Mouse (Mus musculus) cerebellum, postnatal 36 days (tissue): ENCODE data around the gene Pomp.

Experiments
- DNase-seq, 2 experiments: peaks; one replicate each; pipeline ENCODE4 v3.0.0; 2021 to 2022; ENCODE audit warnings: mixed read lengths in 2 of 2

Gene Pomp

DNA sequence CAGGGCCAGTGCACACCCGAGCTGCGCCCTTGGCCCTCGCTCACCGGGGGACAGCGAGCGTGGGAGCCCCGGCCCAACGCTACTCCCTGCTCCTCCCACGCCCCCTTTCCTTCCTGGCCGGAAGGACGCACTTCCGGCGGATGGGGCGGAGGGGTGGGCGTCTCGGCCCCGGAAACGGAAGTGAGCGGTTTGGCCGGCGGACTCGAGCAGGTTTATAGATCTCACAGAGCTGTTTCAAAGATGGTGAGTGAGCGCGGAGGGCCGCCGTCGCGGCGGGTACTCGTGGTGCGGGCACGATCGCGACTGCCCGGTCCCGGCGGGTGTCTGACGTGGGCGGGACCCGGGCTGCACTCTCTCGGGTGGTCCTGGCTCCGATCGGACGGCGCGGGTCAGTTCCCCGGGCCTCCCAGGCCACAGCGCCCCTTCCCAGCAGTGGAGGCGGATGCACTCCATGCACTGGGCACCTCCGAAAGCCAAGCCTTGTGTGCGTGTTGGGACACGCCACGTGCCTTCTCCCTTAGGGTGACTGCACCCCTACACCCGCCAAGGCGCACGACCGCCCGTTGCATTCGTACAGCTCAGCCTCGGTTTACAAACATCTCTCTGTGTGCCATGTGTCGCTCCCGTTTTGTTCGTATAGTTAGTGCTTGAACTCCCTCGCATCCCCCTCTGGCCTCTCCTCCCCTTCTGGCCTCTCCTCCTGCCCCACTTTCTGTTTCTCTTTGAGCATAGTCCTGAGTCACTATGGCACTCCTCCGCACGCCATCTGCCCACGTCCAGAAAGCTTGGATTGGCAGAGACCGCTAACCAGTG lies at the start of gene Pomp:
Pomp (plus strand) TSS at position 13 of the 813 bp plus-strand sequence.
- peak; percentile 82 to 86 for DNase-seq

DNA sequence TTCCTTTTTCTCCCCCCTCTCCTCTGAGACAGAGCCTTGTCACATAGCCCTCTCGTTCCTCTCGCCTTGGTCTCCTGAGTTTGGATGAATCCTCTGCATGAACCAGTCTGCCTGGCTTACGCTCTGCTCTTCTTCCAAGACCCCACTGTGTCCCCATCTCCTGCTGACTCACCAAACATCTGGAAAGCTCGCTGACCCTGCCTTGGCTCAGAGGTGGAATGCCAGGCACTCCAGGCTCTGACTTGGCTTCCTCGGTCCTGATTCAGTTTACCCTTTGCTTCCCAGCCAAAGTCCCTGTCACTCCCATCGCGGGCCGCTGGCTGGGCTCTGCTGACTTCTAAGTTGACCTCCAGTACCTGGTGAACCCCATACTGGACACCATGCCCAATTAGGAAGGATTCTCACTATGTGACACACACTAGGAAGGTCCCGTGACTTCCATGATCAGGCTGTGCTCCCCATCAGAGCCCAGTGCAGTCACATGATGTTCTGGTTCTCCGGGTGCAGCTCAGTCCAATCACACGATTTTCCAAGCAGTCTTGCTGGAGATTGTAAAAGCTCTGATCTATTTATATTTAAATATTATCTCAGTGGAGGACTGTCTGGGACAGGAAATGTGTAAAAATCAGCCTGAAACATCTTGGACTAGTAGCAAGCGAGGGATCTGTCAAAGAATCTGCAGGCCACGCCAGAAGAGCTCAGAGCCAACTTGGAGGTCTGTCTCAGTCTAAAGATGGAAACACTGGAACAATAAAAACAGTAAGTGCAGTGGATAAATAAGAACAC lies 47.8 kb upstream of the Pomp start:
- DNase-seq, result no peak

DNA sequence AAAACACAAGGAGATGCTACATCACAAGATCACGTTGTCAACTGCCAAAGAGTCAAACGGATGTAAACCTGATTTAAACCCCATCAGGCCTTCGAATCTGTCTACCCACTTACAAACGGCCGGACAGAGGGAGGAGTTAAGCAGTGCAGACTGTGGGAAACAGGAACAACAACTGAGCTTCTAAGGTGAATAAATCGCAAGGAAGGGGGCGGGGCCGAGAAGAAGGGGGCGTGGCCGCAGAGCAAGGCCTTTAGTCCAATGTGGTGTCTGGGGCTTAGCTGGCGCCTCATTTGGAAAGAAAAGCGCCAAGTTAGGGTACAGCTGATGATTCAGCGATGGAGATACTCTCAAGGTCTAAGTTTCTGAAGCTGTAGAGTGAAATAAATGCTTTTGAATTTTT lies 45.3 kb upstream of the Pomp start:
- DNase-seq, result no peak

DNA sequence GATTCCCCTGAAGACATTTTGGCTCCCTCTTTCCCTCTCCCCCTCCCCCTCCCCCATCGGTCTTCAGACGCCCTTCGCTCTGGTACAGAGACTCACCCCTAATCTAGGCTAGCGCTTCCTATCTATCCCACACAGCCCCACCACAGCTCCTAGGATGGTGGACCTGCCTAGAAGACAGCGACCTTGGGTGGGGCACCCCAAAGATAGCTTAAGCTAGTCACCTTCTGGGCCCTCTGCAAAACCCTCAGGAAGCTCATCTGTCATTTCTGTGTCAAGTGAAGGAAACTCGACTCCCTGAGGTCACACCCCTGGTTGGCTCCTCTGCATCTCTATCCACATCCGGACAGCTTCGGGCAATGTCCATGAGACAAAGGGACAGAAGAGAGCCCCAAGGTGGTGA lies 44.7 kb upstream of the Pomp start:
- DNase-seq, result no peak

DNA sequence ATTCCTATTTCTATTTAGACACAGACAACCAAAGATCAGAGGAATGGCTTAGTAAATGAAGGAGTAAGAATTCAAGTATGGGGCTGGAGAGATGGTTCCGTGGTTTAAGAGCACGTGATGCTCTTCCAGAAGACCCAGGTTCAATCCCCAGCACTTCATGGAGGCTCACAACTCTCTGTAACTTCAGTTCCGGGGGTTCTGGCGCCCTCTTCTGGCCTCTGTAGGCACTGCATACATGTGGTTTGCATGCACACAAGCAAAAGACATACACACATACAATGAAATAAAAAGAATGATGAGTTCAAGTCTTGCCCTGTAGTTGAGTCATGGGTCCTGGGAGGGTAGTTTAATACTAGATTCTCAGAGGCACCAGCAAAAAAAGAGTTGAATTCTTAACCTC lies 43.8 kb upstream of the Pomp start:
- DNase-seq, result no peak

DNA sequence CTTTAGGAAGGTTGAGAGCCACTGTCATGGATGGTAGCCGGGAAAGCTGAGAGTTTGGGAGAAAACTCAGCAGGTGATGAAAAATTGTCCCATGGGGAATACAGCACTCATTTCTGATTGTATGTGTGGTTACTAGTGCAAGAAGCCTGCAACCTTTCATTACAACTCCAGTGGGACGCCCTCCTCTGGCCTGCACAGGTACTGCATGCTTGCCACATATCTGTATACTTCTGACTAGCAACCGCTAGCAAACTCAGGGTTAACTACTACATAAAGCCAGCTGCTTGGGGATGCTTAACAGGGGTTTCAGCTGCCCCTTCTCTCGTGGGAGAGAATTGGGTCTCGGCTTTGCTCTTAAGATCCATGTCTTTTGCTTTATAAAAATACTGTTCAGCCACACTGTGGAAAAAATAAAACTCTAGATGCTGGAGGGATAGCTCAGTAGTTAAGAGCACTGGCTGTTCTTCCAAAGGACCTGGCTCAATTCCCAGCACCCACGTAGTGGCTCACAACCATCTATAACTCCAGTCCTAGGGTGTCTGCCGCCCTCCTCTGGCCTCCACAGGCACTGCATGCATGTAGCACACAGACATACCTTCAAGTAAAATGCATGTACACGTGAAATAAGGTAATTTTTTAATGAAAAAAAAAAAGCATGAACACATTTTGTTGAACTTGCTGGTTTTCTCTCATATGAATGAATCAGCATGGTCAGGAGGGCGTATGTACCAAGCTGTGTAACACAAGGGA lies 42.3 kb upstream of the Pomp start:
- DNase-seq, result no peak

DNA sequence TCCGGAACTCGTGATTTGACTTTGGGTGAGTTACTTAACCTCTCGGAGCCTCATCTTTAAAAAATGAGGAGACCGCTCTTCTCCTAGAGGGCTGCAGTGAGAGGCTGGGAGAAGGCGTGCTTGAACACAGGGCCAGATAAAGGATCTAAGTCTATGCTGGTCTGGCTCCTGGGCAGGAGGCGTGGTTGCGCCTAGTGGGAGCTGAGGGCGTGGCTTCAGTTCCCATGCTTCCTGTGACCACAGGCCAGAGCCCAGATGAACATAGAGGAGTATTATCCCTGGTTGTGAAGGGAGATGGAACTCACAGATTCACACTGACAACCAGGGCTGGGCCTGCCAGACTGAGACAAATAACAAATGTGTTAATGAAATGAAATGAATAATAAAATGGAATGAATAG lies 41.4 kb upstream of the Pomp start:
- DNase-seq, result no peak

DNA sequence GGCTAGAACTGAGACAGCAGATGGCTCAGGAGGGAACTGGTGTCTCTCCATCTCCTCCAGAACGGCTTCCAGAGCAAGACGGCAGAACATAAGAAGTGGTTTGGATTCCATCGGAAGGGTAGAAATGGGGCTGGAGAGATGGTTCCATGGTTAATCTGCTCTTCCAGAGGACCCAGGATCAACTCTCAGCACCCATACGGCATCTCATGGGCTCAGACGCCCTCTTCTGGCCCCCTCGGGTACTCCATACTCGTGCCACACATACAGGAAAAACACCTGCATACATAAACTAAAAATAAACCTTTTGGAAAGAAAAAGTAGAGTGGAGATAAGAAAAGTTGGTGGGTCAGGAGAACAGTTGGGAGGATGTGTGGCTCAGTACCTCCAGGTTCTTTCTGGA lies 40.4 kb upstream of the Pomp start:
- DNase-seq, result no peak

DNA sequence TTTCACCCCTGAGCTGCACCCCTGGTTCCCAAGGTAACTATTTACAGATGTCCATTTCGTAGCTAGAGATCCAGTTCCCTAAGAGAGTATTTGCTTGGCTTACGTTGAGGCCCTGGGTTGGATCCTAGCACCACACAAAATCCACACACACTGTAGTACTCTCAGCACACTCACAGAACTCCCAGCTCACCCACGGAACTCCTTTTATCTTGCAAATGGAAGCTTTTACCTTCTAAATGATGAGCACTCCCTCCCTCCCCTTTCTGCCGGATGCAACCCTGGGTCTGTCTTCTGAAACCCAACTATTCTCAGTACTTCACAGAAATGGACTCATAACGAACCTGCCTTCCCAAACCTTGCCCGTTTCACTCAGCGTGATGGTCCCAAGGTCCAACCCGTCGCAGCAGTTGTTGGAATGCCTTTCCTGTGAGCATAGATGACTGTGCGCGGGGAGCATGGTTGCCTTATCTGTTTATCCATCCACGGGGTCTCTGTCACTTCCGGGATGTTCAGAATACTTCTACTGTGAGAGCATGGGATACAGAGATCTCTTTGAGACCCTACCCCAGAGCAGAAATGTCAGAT lies 36.1 kb upstream of the Pomp start:
- DNase-seq, result no peak

DNA sequence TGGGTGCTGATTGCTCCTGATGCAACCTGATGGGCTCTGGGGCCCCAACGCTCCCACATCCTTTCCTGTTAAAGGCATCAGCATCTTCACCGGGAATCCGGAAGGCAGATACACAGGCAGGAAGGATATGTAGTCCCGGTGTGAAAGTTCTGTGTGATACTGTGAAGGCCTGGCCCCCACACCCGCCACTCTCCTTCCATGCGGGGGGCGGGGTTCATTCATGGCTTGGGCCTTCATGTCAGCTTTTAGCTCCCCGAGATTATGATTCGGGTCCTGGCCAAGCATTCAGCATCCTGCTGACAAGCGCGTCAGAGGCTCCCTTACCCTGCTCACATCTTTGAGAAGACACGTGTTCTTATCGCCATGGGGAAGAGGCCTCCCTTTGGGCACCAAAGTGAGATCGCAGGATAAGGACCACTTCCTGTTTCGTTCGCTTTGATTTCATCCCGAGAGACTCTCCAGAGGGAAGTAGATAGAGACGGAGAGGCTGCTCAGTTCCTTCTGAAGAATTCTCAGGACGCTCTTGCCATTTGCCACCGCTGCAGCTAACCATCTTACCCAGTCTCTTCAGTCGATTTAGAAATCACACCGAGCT lies 34.8 kb upstream of the Pomp start:
- no peak for DNase-seq

DNA sequence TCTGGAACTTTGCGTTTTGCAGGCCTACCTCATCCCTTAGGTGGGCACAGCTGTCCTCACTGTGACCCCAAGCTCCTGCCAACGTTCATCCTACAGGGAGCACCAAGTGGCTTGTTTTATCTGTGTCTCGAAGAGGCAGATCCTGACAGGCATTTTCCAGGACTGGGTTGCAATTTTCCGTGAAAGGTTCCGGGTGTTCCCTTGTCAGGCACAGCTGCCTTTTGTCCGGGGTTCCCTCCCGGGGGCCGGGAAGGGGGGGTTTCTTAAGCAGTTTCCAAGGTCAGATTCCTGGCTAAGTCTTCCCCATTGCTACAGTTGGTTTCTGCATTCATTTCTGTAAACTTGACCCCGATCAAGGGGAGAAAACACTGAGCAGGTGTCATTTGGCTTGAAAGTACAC lies 34.2 kb upstream of the Pomp start:
- no peak for DNase-seq

DNA sequence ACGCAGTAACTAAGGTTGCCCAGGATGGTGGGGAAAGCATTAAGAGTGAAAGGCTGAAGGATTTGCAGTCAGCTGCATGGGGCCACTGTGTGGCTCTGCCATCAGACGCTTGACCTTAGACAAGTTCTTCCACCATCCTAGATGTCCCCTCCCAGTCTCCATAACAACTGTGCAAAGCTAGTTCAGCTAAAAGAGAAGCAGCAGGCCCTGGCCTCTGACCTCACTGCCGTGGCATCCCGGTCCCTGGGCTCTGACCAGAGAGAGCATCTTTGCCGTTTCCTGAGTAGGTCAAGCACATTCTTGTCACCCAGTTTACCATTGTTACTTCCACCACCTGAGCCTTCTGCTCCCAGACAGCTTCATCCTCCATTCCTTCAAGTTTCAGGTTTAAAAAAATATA lies 33.7 kb upstream of the Pomp start:
- no peak for DNase-seq

DNA sequence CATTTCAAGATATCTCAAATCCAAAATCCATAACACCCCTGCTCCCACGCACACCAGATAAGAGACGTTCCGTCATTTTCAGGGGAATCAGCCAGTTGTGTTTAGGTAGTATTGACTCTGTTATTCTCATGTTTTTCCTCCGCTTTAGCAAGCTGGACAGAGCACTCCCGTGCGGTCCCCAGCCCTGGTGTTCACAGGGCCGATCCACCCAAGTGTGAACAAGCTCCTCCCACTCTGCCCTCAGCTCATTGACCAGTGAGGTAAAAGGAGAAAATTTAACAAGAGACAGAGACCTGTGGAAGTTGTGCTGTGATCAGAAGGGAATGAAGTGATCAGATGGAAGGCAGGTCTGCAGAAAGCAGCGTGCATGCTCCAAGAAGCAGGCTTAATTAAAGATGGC lies 31.4 kb upstream of the Pomp start:
- no peak for DNase-seq

DNA sequence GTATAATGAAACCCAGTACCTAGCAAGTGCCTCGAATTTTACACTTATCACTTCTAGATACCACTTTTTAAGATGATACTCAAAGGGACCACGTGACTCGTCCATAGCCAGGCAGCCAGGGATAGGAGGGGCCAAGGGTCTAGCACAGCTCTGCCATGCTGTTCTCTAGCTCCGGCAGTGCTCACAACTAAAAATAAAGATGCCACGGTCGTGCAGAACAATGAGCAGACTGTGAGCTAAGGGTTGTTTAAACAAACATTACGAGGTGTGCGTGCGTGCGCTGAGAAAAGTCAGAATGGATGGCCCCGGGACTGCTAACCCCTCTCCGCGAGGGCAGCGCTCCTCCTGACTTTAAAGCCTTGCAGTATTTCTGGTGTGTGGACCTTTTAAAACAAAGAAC lies 27.4 kb upstream of the Pomp start:
- no peak for DNase-seq

DNA sequence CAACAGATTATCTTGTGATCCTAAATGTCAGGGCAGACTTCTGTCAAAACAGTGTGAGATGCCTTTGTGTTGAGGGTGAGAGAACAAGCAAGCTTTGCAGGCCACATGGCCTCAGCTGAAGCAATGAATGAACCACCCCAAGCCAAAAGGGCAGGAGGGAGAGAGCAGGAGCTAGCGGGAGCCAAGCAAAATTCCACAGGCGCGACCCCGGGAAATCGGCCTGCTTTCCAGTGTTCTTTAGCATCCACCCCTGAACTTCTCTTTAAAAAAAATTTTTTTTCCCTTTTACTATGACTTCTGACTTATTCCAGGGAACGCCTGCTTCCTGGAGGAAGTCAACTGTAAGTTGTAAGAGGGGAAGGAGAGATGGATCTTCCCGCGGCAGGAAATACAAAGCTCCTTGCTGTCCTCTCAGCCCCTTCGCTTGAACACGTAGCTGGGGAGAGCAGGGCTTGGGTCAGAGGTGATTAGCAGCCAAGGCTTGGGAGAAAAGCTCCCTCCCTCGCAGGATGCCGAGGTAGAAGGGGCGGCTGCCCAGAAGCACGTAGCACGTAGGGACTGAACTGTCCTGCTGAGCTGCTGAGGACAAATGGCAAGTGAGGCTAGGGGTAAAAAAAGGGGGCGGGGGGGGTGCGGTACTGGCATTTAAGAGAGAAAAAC lies 25.3 kb upstream of the Pomp start:
- DNase-seq, result no peak

DNA sequence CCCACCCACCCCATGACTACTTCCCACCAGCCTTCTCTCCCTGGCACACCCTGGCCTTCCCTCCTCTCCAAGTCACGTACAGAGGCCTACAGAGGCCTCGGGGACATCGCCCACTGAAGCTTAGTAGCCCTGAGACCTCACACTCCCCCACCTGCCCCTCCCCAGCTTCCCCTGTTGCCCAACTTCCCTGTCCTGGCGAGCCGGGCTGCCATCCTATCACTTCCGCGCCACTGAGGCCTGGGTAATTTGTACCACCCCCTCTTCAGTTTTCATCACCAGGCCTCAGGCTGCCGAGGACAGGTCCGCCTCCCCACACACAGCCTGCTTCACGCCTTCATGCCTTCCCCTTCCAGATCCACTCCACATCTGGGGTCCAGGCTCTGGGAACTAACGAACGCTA lies 20.8 kb upstream of the Pomp start:
- DNase-seq, result no peak

DNA sequence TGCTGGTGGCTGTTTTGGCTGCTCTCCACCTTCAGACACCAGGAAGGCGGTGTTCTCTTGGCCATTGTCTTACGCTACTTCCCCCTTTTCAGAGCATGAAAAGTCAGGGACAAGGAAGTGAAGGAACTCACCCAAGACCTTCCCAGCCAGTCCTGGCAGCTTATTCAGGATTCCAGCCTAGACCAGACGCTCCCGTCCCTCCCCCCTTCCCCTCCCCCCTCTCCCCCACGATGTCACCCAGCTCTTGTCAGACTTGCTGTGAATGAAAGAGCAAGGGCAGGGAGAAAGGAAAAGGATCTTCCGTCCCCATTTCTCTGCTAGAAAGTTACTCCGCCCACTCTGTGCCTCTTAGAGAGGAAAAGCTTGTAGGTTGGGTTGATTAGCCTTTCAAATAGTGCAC lies 16.9 kb upstream of the Pomp start:
- DNase-seq, result no peak

DNA sequence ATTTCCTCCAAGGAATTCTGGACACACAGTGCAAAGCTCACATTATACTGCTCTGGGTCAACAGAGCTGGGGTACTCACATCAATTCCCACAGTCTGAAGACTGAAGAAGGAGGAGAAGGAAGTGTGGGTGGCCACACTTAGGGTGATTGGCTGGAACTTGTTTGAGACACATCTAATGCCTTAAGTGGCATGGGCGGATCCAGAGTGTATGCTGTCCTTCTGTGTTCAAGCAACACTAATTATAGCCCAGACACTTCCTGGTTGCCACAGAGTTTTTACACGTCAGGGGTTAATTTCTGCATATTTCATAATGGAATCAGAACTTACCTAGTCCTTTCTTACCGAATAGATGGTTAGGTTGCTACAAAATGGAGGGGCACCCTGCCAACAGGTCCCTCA lies 14.9 kb upstream of the Pomp start:
- no peak for DNase-seq

DNA sequence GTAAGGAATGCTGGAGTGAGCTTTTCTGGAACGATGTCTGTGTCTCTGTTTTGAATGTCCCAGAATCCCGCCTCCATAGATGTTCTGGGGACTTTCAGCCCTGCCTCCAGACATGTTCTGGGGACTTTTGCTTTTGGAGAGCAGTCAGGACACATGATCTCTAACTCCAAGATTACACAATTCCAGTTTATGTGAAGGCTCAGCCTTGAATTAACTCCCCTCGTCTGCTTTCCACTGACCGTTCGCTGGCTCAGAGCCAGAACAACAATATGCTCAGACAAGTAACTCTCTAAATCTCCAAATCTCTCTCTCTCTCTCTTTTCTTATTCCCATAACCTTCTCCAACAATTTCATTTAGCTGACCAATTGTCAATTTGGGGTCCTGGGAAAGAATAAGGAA lies 12.9 kb upstream of the Pomp start:
- no peak for DNase-seq

DNA sequence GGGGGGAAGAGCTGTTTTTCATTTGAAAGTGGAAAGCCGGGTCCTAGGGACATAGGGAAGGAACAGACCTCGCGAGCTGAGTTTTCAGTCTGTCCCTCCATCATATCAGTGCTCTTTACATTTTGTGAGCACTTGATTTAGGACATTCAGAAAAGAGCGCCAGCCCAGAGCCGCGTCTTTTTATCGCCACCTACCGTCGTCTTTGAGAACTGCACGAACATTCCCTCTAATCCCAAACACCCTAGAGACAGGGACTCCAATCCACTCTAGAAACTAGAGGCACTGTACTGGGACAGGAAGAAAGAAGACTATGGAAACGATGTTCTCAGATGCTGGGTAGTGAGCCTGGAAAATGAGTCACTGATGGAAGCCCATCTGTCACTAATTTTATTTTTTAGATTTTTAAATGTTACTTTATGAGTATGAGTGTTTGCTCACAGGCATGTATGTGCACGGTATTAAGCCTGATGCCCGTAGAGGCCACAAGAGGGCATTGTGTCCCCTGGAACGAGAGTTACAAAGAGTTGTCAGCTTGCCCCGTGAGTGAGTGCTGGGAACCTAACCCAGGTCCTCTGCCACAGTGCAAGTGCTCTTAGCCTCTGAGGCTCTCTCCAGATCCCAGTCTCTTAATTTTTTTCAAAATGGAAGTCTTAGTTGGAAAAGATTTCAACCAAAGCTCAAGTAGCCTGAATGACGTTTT lies 11.9 kb upstream of the Pomp start:
- DNase-seq, result peak; percentile 70 to 79

DNA sequence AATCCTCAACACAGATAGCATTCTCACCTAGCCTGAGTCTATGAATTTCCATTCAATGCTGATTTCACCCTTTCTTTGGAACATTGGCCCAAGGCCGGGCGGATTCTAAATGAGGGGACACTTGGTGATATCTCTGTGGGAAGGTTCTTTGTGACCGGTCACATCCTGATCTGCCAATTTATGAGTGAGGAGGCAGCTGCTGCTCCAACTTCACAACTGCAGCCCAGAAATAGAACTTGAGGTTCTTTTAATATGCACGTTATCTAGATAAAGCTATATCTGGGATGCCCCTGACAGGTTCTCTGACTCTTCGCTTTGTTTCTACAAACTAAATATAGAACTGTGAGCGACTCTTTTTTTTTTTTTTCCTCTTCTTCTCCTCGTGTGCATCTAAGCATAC lies 10.1 kb upstream of the Pomp start:
- DNase-seq, result no peak

DNA sequence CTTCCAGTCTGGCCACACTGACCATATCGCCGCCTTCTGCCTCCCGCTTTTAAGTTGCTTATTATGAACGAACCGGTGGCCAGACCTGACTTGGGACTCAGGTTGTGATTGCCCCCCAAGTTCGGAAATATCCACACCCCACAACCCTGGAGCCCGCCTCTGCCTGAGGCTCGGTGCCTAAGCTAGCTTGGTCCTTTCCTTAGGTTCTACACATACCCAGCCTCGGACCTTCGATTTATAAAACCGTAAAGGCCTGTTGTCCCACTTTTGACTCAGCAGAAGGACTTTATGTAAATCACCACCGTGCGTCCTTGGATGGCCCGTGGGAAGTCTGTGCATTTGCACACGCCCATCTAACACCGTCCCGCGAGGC lies 199 bp upstream of the Pomp start:
- DNase-seq, result no peak
